Mouse (Mus musculus) urinary bladder, postnatal 36 days (tissue): ENCODE results near the gene Adgrl1.
A peak's percentile ranks its signal among the peaks of the same experiment; 100 is the strongest.
"Not testable (repeated sequence)": the region's sequence is repeated elsewhere in the genome, so short reads cannot be mapped to it uniquely, and the experiment has no call there.

Experiments used
- DNase-seq, 2 experiments: peaks; one replicate each; pipeline ENCODE4 v3.0.0; 2022; ENCODE audit warnings: low spot score in 2 of 2, mixed read lengths in 1 of 2

Adgrl1 gene

GRCm38 (mm10) chr8:83955106-83955957, 55.4 kb downstream of the Adgrl1 start, which contains the start of the genes Gm10644 and Asf1b:
Gene Gm10644, minus strand, starts transcription at chr8:83955205.
Gene Asf1b, plus strand, starts transcription at chr8:83955507.
- peak; percentile 95 to 98 for DNase-seq

DNA sequence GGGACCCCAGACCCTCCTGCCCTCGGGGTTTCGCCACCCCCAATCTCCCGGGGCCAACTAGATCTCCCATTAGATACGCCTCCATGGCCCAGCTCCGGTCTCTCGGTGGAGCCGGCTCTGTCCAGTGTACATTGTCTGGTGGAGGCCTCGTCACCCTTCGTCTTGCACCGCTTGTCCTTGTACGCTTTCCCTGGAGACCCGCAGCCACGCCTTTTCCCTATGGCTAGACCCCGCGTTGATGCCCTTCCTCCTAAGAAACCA, 56.0 kb downstream of the Adgrl1 start:
- DNase-seq, result no peak

- DNase-seq, result no peak
Measured at GRCm38 (mm10) chr8:83956789-83957188, 56.9 kb downstream of the Adgrl1 start.

DNA sequence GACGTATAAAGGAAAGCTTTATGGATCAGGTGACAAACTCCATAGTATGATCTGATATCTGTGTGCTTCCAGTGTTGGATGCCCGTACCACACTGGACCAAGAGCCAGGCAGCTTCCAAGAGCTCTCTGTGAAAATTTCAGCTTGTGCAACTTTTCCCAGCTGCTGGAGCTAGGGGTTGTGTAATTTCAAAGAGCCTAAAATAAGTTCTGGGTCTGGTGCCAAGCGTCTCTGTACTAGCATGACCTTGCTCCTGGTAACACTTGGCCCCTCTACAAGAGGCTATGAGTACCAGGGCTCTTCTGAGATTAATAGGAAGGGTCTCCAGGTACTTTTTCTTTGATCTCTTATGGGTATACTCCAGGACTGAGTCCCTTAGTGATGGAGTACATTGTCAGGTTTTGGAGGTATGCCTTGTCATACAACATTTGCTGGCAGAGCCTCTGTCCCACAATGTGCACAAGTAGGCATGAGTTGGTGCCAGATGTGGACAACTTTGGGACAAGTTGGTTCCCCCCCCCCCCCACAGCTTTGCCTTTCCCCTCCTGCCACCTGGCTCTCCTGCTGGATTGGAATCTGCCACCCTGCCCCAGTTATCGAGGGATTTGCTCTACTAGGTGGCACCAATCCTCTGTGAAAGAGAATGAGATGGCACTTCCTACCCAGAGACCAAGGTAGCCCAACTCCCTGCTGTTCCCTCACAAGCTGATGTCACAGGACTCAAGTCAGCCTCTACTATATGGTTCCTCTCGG, 64.3 kb downstream of the Adgrl1 start:
- DNase-seq, result peak in 1 of 2 experiments; percentile 35

DNA sequence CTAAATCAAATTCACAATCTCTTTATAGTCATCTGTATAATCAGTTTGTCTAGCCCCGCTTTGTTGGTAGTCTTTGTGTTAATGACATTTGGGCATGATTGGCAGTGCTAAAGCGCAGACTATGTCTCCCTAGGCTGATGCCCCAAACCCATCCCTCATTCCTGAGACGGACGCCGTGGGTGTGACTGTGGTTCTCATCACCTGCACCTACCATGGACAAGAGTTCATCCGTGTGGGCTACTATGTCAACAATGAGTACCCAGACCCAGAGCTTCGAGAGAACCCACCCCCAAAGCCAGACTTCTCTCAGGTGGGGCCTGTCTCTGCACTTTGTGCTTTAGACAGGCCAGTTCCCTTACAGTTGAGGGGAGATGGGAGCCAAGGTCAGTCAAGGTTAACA, 67.8 kb downstream of the Adgrl1 start:
- DNase-seq, result no peak

DNA sequence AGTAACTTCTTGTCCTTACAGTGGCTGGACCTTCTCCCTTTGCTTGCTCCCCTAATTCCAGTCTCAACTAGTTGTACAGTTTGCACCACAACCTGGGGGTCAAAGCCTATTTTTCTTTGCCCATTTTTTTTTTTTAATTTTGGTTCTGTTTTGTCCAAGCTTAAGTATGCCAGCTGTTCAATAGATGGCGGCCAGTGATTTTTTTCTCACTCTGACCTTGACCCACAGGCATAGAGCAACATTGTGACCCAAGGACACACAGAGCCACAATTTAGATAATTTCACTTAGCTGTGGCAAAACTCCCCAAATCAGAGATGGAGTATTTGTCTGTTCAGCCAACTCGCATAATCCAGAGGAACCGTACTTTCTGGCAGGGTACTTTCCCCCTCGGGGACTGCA, 71.2 kb downstream of the Adgrl1 start:
- no peak for DNase-seq

DNA sequence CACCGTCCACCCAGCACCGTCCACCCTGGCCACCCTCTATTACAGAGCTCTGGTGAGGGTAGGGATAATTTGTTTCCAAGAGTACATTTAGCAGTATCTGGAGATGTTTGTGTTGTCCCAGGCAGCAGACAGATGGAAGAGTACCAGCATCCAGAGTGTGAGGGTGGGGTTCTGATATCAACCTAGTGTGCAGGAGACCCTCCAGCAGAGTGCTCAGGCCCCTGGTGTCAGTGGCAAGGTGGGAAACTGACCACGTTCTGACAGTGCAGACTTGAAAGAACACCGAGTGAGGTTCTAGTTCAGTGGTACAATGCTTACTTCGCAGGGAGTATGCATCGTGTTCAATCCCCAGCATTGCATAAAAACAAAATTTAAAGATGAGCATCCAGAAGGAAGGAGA, 71.8 kb downstream of the Adgrl1 start:
- no peak for DNase-seq

- DNase-seq, result peak; percentile 92 to 98
Measured at GRCm38 (mm10) chr8:83972150-83973120, 72.5 kb downstream of the Adgrl1 start, which contains the start of gene Prkaca. Gene Prkaca, plus strand, starts transcription at chr8:83972993.

DNA sequence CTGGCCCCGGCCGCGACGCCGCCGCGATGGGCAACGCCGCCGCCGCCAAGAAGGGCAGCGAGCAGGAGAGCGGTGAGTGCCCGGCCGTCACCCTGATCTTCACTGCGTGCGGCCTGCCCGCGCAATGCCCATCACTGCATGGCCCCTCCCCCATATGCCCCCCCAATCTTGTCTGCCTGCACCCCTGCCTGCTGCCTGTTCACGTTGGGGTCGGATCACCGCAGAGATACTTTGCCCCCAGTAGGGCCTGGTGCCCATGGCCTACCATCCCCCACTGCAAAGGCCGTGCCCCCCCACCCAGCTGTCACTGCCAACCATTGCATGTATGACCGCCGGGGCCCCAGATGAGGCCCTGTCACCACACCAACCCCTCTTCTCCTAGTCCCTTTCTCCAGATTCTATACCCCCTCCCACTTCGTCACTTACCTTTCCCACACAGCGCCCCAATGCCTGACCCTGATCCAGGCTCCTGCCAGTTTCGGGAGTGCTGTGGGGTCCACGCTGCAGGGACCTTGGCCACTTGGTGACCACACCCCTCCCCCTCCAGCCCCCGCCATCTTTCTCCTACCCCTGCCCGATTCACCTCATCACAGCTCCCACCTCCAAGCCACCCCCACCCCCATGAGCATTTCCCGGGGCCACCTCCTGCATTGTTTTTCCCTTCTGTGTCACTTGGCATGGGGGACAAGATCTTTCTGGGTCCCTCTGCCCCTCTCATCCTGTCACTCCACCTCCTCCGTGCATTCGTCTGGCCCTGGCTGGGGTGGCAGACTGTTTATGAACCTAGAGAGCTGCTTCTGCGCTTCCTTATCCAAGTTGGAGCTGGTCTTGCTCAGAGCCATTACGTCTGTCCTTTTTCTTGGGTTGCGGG, 73.5 kb downstream of the Adgrl1 start:
- no peak for DNase-seq

GRCm38 (mm10) chr8:83974521-83974920, 74.6 kb downstream of the Adgrl1 start:
- DNase-seq, result no peak

DNA sequence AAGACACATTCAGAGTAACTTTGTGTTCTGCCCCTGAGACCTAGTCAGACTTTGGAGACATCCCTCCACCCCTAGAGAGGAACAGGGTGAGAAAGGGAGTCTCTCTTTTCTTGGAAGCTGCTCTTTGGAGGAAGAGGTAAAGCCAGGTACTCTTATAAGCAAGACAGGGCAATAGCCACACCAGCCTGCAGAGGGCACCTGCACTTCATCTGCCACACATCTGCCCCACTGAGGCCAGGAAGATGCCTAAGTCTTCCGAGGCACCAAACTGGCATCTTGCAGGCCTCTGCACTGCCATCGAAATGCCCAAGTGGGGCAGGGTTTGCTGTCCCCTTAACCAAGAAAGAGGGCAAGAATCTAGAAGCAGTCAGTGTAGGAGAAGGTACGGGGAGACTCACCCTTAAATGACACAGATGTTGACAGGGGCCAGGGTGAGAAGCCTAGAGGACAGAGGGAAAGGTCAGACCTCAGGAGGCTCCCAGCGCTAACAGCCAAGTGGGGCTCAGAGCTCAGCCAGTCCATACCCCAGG, 76.3 kb downstream of the Adgrl1 start:
- no peak for DNase-seq

DNA sequence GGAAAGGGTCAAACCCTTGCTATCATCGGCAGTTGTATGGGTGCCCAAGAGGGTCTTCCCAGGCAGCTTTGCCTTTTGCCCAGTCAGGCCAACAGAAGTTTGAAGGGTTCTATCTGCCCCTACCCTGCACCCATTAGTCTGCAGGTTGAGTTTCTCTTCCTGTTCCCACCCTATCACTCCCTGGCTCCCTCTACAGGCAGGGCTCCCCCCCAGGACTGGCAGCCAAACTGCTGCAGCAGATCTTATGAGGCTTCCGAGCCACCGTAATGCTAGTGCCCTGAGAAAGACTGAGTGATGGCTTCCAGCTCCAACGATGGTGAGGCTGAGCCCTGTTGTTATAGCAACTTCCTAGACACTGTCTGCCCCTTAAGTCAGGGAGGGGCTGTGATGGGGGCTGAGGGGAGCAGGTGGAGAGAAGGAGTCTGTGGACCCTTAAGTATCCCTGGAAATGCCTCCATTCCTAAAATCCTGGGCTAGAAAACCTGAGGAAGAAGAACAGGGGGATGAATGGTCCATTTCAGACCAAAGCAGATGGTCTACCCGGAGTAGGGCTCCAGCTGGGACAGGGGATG, 77.0 kb downstream of the Adgrl1 start:
- no peak for DNase-seq

- no peak for DNase-seq
Measured at GRCm38 (mm10) chr8:83977646-83978045, 77.7 kb downstream of the Adgrl1 start.

GRCm38 (mm10) chr8:83978200-83978599, 78.3 kb downstream of the Adgrl1 start:
- no peak for DNase-seq

DNA sequence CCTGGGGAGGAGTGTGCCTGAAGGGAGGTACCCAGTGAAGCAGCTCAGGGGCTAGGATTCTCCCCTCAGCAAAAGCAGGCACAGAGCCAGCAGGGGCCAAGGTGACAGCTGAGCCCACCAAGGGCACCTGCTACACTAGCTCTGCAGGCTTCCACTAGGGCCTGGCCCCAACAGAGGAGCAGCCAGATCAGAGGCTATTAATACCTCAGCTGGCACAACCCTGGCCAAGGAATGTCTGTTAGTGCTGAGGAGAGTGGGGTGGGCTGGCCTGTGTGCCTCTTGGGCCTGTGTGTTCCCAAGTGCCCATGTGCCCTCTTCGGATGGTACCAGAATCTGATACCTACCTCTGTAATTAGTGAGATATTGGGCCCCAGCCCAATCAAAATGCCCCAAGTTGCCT, 80.3 kb downstream of the Adgrl1 start:
- DNase-seq, result no peak

GRCm38 (mm10) chr8:83980845-83981244, 80.9 kb downstream of the Adgrl1 start:
- no peak for DNase-seq

- no peak for DNase-seq
Measured at GRCm38 (mm10) chr8:83981533-83981932, 81.6 kb downstream of the Adgrl1 start.

- DNase-seq, result no peak
Measured at GRCm38 (mm10) chr8:83982449-83982848, 82.5 kb downstream of the Adgrl1 start.

- not testable (repeated sequence) for DNase-seq
Measured at GRCm38 (mm10) chr8:83983222-83983621, 83.3 kb downstream of the Adgrl1 start.

- DNase-seq, result no peak
Measured at GRCm38 (mm10) chr8:83989243-83989642, 89.3 kb downstream of the Adgrl1 start.
